Mouse (Mus musculus) MEL (cell line): ENCODE data around the gene Rubcn. TPM values are rescaled to one million over a fixed set of nuclear protein-coding genes. Genes with fewer than 3 reads are reported as not detected.

Experiments
- DNase-seq: peaks from one replicate; pipeline ENCODE4 v3.0.0; 2011; ENCODE audit warnings: low read depth, low spot score
- H3K27ac ChIP-seq: 2 replicates; pipeline ENCODE4 v1.5.1; 2012; ENCODE audit warnings: low read depth, mild to moderate bottlenecking, control low read depth, low read length, moderate library complexity; ENCODE audit not compliant: control insufficient read depth
- H3K27me3 ChIP-seq, 2 experiments: fragments of 150-350 bp in 1 of 2; sonication (generic) in 1 of 2; 2 replicates each; pipeline ENCODE4 v1.6.1; 2012; ENCODE audit warnings: low read length in 2 of 2, mild to moderate bottlenecking in 2 of 2, improper control_type of control experiment in 1 of 2, moderate library complexity in 1 of 2; ENCODE audit not compliant: insufficient read depth in 2 of 2, control insufficient read depth in 1 of 2
- H3K36me3 ChIP-seq, 2 experiments: 2 replicates each; pipeline ENCODE4 v1.6.1; 2012 to 2014; ENCODE audit warnings: low read length in 2 of 2, improper control_type of control experiment in 1 of 2, inconsistent platforms in 1 of 2, mild to moderate bottlenecking in 1 of 2; ENCODE audit not compliant: insufficient read depth in 2 of 2, control insufficient read depth in 1 of 2
- H3K4me1 ChIP-seq, 2 experiments: fragments of 150-350 bp in 1 of 2; sonication (generic) in 1 of 2; 2 replicates each; pipeline ENCODE4 v1.6.1; 2012; ENCODE audit warnings: low read length in 2 of 2, improper control_type of control experiment in 1 of 2, mild to moderate bottlenecking in 1 of 2; ENCODE audit not compliant: insufficient read depth in 2 of 2, control insufficient read depth in 1 of 2
- H3K4me3 ChIP-seq, 2 experiments: fragments of 150-350 bp in 1 of 2; sonication (generic) in 1 of 2; 2 replicates each; pipeline ENCODE4 v1.5.1; 2012; ENCODE audit warnings: low read depth in 2 of 2, low read length in 2 of 2, mild to moderate bottlenecking in 2 of 2, moderate library complexity in 2 of 2, control low read depth in 1 of 2, improper control_type of control experiment in 1 of 2; ENCODE audit not compliant: control insufficient read depth in 1 of 2, insufficient read depth in 1 of 2
- H3K79me2 ChIP-seq: 2 replicates; pipeline ENCODE4 v1.6.1; 2012; ENCODE audit warnings: mild to moderate bottlenecking, low read length, moderate library complexity; ENCODE audit not compliant: control insufficient read depth, poor library complexity, insufficient read depth
- H3K9ac ChIP-seq: 2 replicates; pipeline ENCODE4 v1.6.1; 2012; ENCODE audit warnings: low read depth, mild to moderate bottlenecking, control low read depth, low read length, moderate library complexity; ENCODE audit not compliant: control insufficient read depth, poor library complexity, severe bottlenecking
- H3K9me3 ChIP-seq: fragments of 150-350 bp; sonication (generic); replicated peaks from 2 replicates; pipeline ENCODE4 v1.6.1; 2012; ENCODE audit warnings: mild to moderate bottlenecking, low read length, improper control_type of control experiment, moderate library complexity; ENCODE audit not compliant: insufficient read depth
- BHLHE40 ChIP-seq: IDR thresholded peaks from 2 replicates; pipeline ENCODE4 v1.6.1; 2012; ENCODE audit warnings: low read depth, mild to moderate bottlenecking, inconsistent platforms, low read length, improper control_type of control experiment, borderline replicate concordance
- CHD2 ChIP-seq: IDR thresholded peaks from 2 replicates; pipeline ENCODE4 v1.6.1; 2011; ENCODE audit warnings: low read length, improper control_type of control experiment
- E2F4 ChIP-seq: IDR thresholded peaks from 2 replicates; pipeline ENCODE4 v1.6.1; 2011; ENCODE audit warnings: low read depth, low read length, improper control_type of control experiment, borderline replicate concordance
- ELF1 ChIP-seq: IDR thresholded peaks from 2 replicates; pipeline ENCODE4 v1.6.1; 2014; ENCODE audit warnings: low read depth, mild to moderate bottlenecking, inconsistent platforms, low read length, improper control_type of control experiment, moderate library complexity
- EP300 ChIP-seq, 2 experiments: IDR thresholded peaks; 2 replicates each; pipeline ENCODE4 v1.6.1; 2011; ENCODE audit warnings: improper control_type of control experiment in 2 of 2, low read length in 2 of 2, low read depth in 1 of 2, mild to moderate bottlenecking in 1 of 2
- GATA1 ChIP-seq: IDR thresholded peaks from 2 replicates; pipeline ENCODE4 v1.6.1; 2011; ENCODE audit warnings: low read depth, low read length, improper control_type of control experiment
- KAT2A ChIP-seq: conservative IDR thresholded peaks from 2 replicates; pipeline ENCODE4 v1.6.1; 2012; ENCODE audit warnings: low read depth, low read length, improper control_type of control experiment, inconsistent platforms
- MAFK ChIP-seq: IDR thresholded peaks from 2 replicates; pipeline ENCODE4 v1.6.1; 2011; ENCODE audit warnings: low read depth, mild to moderate bottlenecking, low read length, improper control_type of control experiment, borderline replicate concordance
- MEF2A ChIP-seq: IDR thresholded peaks from 2 replicates; pipeline ENCODE4 v1.6.1; 2014; ENCODE audit warnings: low read depth, mild to moderate bottlenecking, inconsistent platforms, low read length, improper control_type of control experiment; ENCODE audit not compliant: poor library complexity, insufficient replicate concordance, severe bottlenecking; ENCODE audit errors: extremely low read depth
- NRF1 ChIP-seq: IDR thresholded peaks from 2 replicates; pipeline ENCODE4 v1.6.1; 2014; ENCODE audit warnings: low read depth, mild to moderate bottlenecking, inconsistent platforms, low read length, improper control_type of control experiment, moderate library complexity; ENCODE audit not compliant: poor library complexity, insufficient read depth, severe bottlenecking
- POLR2A ChIP-seq, 2 experiments: IDR thresholded peaks; 2 replicates each; pipeline ENCODE4 v1.6.1; 2011 to 2012; ENCODE audit warnings: low read length in 2 of 2, mild to moderate bottlenecking in 2 of 2, control low read depth in 1 of 2, improper control_type of control experiment in 1 of 2, low read depth in 1 of 2, moderate library complexity in 1 of 2; ENCODE audit not compliant: control insufficient read depth in 1 of 2, insufficient read depth in 1 of 2, poor library complexity in 1 of 2
- SIN3A ChIP-seq: IDR thresholded peaks from 2 replicates; pipeline ENCODE4 v1.6.1; 2012; ENCODE audit warnings: low read length, improper control_type of control experiment, inconsistent platforms
- TAL1 ChIP-seq: IDR thresholded peaks from 2 replicates; pipeline ENCODE4 v1.6.1; 2012; ENCODE audit warnings: mild to moderate bottlenecking, inconsistent platforms, low read length, moderate library complexity, mixed read lengths
- TCF12 ChIP-seq: IDR thresholded peaks from 2 replicates; pipeline ENCODE4 v1.6.1; 2014; ENCODE audit warnings: low read depth, mild to moderate bottlenecking, inconsistent platforms, low read length, improper control_type of control experiment, moderate library complexity
- UBTF ChIP-seq: IDR thresholded peaks from 2 replicates; pipeline ENCODE4 v1.6.1; 2012; ENCODE audit warnings: low read depth, mild to moderate bottlenecking, inconsistent platforms, low read length, improper control_type of control experiment, moderate library complexity, borderline replicate concordance; ENCODE audit not compliant: insufficient read depth
- USF1 ChIP-seq: IDR thresholded peaks from 2 replicates; pipeline ENCODE4 v1.6.1; 2014; ENCODE audit warnings: low read depth, mild to moderate bottlenecking, inconsistent platforms, low read length, improper control_type of control experiment, moderate library complexity
- USF2 ChIP-seq, 2 experiments: IDR thresholded peaks; 2 replicates each; pipeline ENCODE4 v1.6.1; 2011 to 2012; ENCODE audit warnings: improper control_type of control experiment in 2 of 2, low read length in 2 of 2, borderline replicate concordance in 1 of 2, inconsistent platforms in 1 of 2, low read depth in 1 of 2, mild to moderate bottlenecking in 1 of 2; ENCODE audit not compliant: insufficient read depth in 1 of 2
- ZNF384 ChIP-seq: IDR thresholded peaks from 2 replicates; pipeline ENCODE4 v1.6.1; 2012; ENCODE audit warnings: low read depth, mild to moderate bottlenecking, inconsistent platforms, low read length, improper control_type of control experiment
- polyA plus RNA-seq, 2 experiments: library from polyadenylated mRNA; stranded (reverse) in 1 of 2; unstranded in 1 of 2; fragments of >175 nt in 1 of 2; fragments of >200 nt in 1 of 2; gene quantifications; 2 replicates each; pipeline versions ENCODE4 v1.2.1 to v1.2.4; 2012; ENCODE audit warnings: low replicate concordance in 2 of 2, low read depth in 1 of 2; ENCODE audit not compliant: insufficient read length in 2 of 2, insufficient read depth in 1 of 2, missing spikeins in 1 of 2
- total RNA-seq: library from RNA; depleted of rRNA; stranded (reverse); fragments of 300-350 nt; gene quantifications from 2 replicates; pipeline ENCODE4 v1.2.3, GENCODE M21; 2012

Rubcn gene
- total and polyA plus RNA-seq, 3 experiments: 10.2 to 14.6 TPM; not detected in 1

- no peak overlapping the region for H3K4me3 ChIP-seq
- H3K27me3 ChIP-seq: no peaks in the 10 kb centered on the region
- H3K27ac ChIP-seq: no peak overlapping the region
- TF ChIP-seq MAFK: no peak
- no peak overlapping the region for H3K9ac ChIP-seq
- H3K4me1 ChIP-seq: no peaks in the 10 kb centered on the region
- DNase-seq: no peak
- H3K36me3 ChIP-seq: peaks cover 0 to 22% of the 10 kb centered on the region in 2 experiments; a peak in 2 of 4 replicates
- no peaks in the 10 kb centered on the region for H3K9me3 ChIP-seq
- no peaks in the 10 kb centered on the region for H3K79me2 ChIP-seq
These were observed 24.5 kb upstream of the Rubcn start for GRCm38 (mm10) chr16:32902051-32902428.

- Histone ChIP-seq H3K4me1 (no peaks in the 10 kb centered on the region), H3K27me3 (no peaks in the 10 kb centered on the region), H3K79me2 (no peaks in the 10 kb centered on the region), H3K27ac (no peak overlapping the region), H3K4me3 (no peak overlapping the region), H3K36me3 (peaks cover 0 to 17% of the 10 kb centered on the region in 2 experiments; a peak in 2 of 4 replicates), H3K9me3 (no peaks in the 10 kb centered on the region)
- DNase-seq: no peak
- TF ChIP-seq SIN3A (no peak), ZNF384 (no peak), UBTF (no peak), MEF2A (no peak), ELF1 (no peak), CHD2 (no peak), USF2 (IDR thresholded peaks at IDR 0.05; ENCODE audit: borderline replicate concordance in 1 of 2, insufficient read depth in 1 of 2, low read depth in 1 of 2, low read length in 2 of 2) (no peak), TCF12 (no peak), NRF1 (no peak), MAFK (no peak), EP300 (IDR thresholded peaks at IDR 0.05; ENCODE audit: low read depth in 1 of 2, low read length in 2 of 2) (no peak)
- TF ChIP-seq, all 39 proteins: peak for 0
- no peak overlapping the region for H3K9ac ChIP-seq
These were observed 23.9 kb upstream of the Rubcn start for GRCm38 (mm10) chr16:32901360-32902050.

GRCm38 (mm10) chr16:32896126-32896525 lies 18.6 kb upstream of the Rubcn start:
- Histone ChIP-seq H3K9ac (no peak overlapping the region), H3K27me3 (no peaks in the 10 kb centered on the region), H3K9me3 (no peaks in the 10 kb centered on the region), H3K27ac (no peak overlapping the region), H3K36me3 (peaks cover 2 to 20% of the 10 kb centered on the region in 2 experiments; a peak in 3 of 4 replicates), H3K79me2 (no peaks in the 10 kb centered on the region)
- DNase-seq: no peak
- TF ChIP-seq GATA1 (no peak), TAL1 (no peak), MEF2A (no peak), E2F4 (no peak), MAFK (no peak), KAT2A (no peak), POLR2A (IDR thresholded peaks at IDR 0.05; ENCODE audit: control insufficient read depth in 1 of 2, insufficient read depth in 1 of 2, low read depth in 1 of 2, low read length in 2 of 2, poor library complexity in 1 of 2) (no peak), USF1 (no peak), BHLHE40 (no peak), UBTF (no peak), SIN3A (no peak), EP300 (IDR thresholded peaks at IDR 0.05; ENCODE audit: low read depth in 1 of 2, low read length in 2 of 2) (no peak)
- TF ChIP-seq, all 39 proteins: peak for 0
- Histone ChIP-seq H3K4me1 (no peaks in the 10 kb centered on the region), H3K4me3 (no peak overlapping the region)
